Mouse (Mus musculus) adrenal gland, postnatal 10 days (tissue): ENCODE results near the gene Rbms3. TPM values are rescaled to one million over a fixed set of nuclear protein-coding genes. Genes with fewer than 3 reads are reported as not detected.

Source experiments
- DNase-seq: peaks from one replicate; pipeline ENCODE4 v3.0.0; 2021; ENCODE audit warnings: mixed read lengths
- total RNA-seq, 2 experiments: library from RNA; stranded (reverse); gene quantifications; 2 replicates each; pipeline ENCODE4 v1.2.3; 2021

The Rbms3 gene
- total RNA-seq, 2 experiments from 2014 or later = 26.0 to 36.4 TPM

GRCm38 (mm10) chr9:116976575-116977408, 652.9 kb downstream of the Rbms3 start:
- DNase-seq = no peak

GRCm38 (mm10) chr9:116975269-116975668, 654.4 kb downstream of the Rbms3 start:
- no peak for DNase-seq

- no peak for DNase-seq
Measured at GRCm38 (mm10) chr9:116974134-116974533, 655.6 kb downstream of the Rbms3 start.

GRCm38 (mm10) chr9:116973594-116973993, 656.1 kb downstream of the Rbms3 start:
- DNase-seq = peak; percentile 58

- DNase-seq = no peak
Measured at GRCm38 (mm10) chr9:116967317-116967716, 662.4 kb downstream of the Rbms3 start.

- peak; percentile 14 for DNase-seq
Measured at GRCm38 (mm10) chr9:116965691-116966090, 664.0 kb downstream of the Rbms3 start.

- DNase-seq = peak; percentile 33
Measured at GRCm38 (mm10) chr9:116956156-116956555, 673.6 kb downstream of the Rbms3 start.

- DNase-seq = no peak
Measured at GRCm38 (mm10) chr9:116948211-116948610, 681.5 kb downstream of the Rbms3 start.

GRCm38 (mm10) chr9:116947369-116947768, 682.3 kb downstream of the Rbms3 start:
- no peak for DNase-seq

- DNase-seq = no peak
Measured at GRCm38 (mm10) chr9:116946787-116947186, 682.9 kb downstream of the Rbms3 start.

- DNase-seq = no peak
Measured at GRCm38 (mm10) chr9:116945689-116946088, 684.0 kb downstream of the Rbms3 start.

GRCm38 (mm10) chr9:116943902-116944301, 685.8 kb downstream of the Rbms3 start:
- DNase-seq = no peak

GRCm38 (mm10) chr9:116941116-116941515, 688.6 kb downstream of the Rbms3 start:
- no peak for DNase-seq

GRCm38 (mm10) chr9:116940693-116941092, 689.0 kb downstream of the Rbms3 start:
- no peak for DNase-seq

- no peak for DNase-seq
Measured at GRCm38 (mm10) chr9:116928338-116928737, 701.4 kb downstream of the Rbms3 start.

- no peak for DNase-seq
Measured at GRCm38 (mm10) chr9:116923151-116923550, 706.6 kb downstream of the Rbms3 start.

GRCm38 (mm10) chr9:116922561-116922960, 707.2 kb downstream of the Rbms3 start:
- DNase-seq = no peak

GRCm38 (mm10) chr9:116919441-116920019, 710.2 kb downstream of the Rbms3 start:
- DNase-seq = no peak

GRCm38 (mm10) chr9:116912493-116912847, 717.2 kb downstream of the Rbms3 start:
- no peak for DNase-seq

- DNase-seq = no peak
Measured at GRCm38 (mm10) chr9:116911781-116912492, 717.8 kb downstream of the Rbms3 start.

GRCm38 (mm10) chr9:116909511-116909910, 720.2 kb downstream of the Rbms3 start:
- DNase-seq = no peak

GRCm38 (mm10) chr9:116906955-116907354, 722.8 kb downstream of the Rbms3 start:
- no peak for DNase-seq

GRCm38 (mm10) chr9:116905646-116906045, 724.1 kb downstream of the Rbms3 start:
- peak; percentile 14 for DNase-seq
